Comparison of ENCODE assay signal across 1 mouse cellular context in genomic region chr8:71595862-71596261, GRCm38 (mm10).
TF ChIP-seq lines count a peak whose summit lies in the region.

No protein-coding gene starts in this region.

TF ChIP-seq in CH12.LX, 34 proteins besides CTCF, POLR2A, EP300 and RAD21 (continued from another document):
- TF ChIP-seq GABPA (IDR thresholded peaks at IDR 0.05; ENCODE audit: insufficient replicate concordance, low read depth, low read length) (no peak), CHD2 (IDR thresholded peaks at IDR 0.05; ENCODE audit: low read length) (0 out of 2 replicates have a peak, but pooled peaks have one; percentile 8), MXI1 (IDR thresholded peaks at IDR 0.05; ENCODE audit: low read depth, low read length) (peak; percentile 84; the same call in 1 of the 2 replicates), USF1 (IDR thresholded peaks at IDR 0.05; ENCODE audit: low read depth, low read length) (no peak), SIN3A (IDR thresholded peaks at IDR 0.05; ENCODE audit: low read length) (peak; percentile 63; the same call in 1 of the 2 replicates), POLR2AphosphoS2 (IDR thresholded peaks at IDR 0.05; ENCODE audit: low read depth, low read length) (no peak), IRF4 (IDR thresholded peaks at IDR 0.05; ENCODE audit: low read depth, low read length) (peak; percentile 45; the same call in 1 of the 2 replicates), RCOR1 (conservative IDR thresholded peaks at IDR 0.05; ENCODE audit: low read depth, low read length) (no peak), ETS1 (conservative IDR thresholded peaks at IDR 0.05; ENCODE audit: low read depth, low read length) (0 out of 2 replicates have a peak, but pooled peaks have one; percentile 8), MYC (IDR thresholded peaks at IDR 0.05; ENCODE audit: low read depth, low read length) (peak; percentile 74; the same call in 1 of the 2 replicates), SMC3 (IDR thresholded peaks at IDR 0.05; ENCODE audit: low read depth, low read length) (peak; percentile 94), MAZ (IDR thresholded peaks at IDR 0.05; ENCODE audit: low read depth, low read length) (0 out of 2 replicates have a peak, but pooled peaks have one; percentile 0), USF2 (conservative IDR thresholded peaks at IDR 0.05; ENCODE audit: low read depth, low read length) (no peak), CHD1 (IDR thresholded peaks at IDR 0.05; ENCODE audit: low read depth, low read length) (no peak), TBP (conservative IDR thresholded peaks at IDR 0.05; ENCODE audit: low read depth, low read length) (0 out of 2 replicates have a peak, but pooled peaks have one; percentile 17), ELF1 (IDR thresholded peaks at IDR 0.05; ENCODE audit: low read depth, low read length) (0 out of 2 replicates have a peak, but pooled peaks have one; percentile 33), JUN (IDR thresholded peaks at IDR 0.05; ENCODE audit: insufficient read depth, low read depth, low read length) (no peak), MAX (IDR thresholded peaks at IDR 0.05; ENCODE audit: low read length) (0 out of 2 replicates have a peak, but pooled peaks have one; percentile 45), NRF1 (IDR thresholded peaks at IDR 0.05; ENCODE audit: low read depth, low read length) (peak; percentile 8; the same call in 1 of the 2 replicates), NELFE (IDR thresholded peaks at IDR 0.05; ENCODE audit: low read depth, low read length) (peak; percentile 65), ZKSCAN1 (IDR thresholded peaks at IDR 0.05; ENCODE audit: borderline replicate concordance, low read depth, low read length) (no peak)
